Mouse (Mus musculus) testis, adult 2 months (tissue): Measurements from ENCODE around the gene Olfr617.

Experiments used
- CTCF ChIP-seq: fragments of 200-500 bp; IDR thresholded peaks from 2 replicates; pipeline ENCODE4 v1.5.1; 2012; ENCODE audit warnings: low read depth, mild to moderate bottlenecking, inconsistent platforms, low read length, moderate library complexity; ENCODE audit not compliant: control insufficient read depth, insufficient read depth, insufficient replicate concordance
- POLR2A ChIP-seq: fragments of 200-500 bp; IDR thresholded peaks from 2 replicates; pipeline ENCODE4 v1.6.1; 2012; ENCODE audit warnings: low read depth, mild to moderate bottlenecking, inconsistent platforms, low read length, moderate library complexity; ENCODE audit not compliant: control insufficient read depth

- TF ChIP-seq CTCF: no peak
- TF ChIP-seq POLR2A: no peak
These were observed 17.1 kb upstream of the Olfr617 start, which contains the start of gene Olfr615 for GRCm38 (mm10) chr7:103555779-103556178.
